Mouse (Mus musculus) embryonic facial prominence, embryonic 12.5 days (tissue): ENCODE measurements at regions not wholly inside any gene's neighbourhood (a gene's known extent, or its start where the extent isn't known, plus 50 kb on each side); places are given as distances from the start of the nearest gene placed in this dataset. TPM values are rescaled to one million over a fixed set of nuclear protein-coding genes. Genes with fewer than 3 reads are reported as not detected.

Experiments
- ATAC-seq: fragments of 200-750 bp; cut with Nextera tagmentation; 2 replicates; pipeline ENCODE4 v1.8.0; 2017; ENCODE audit not compliant: insufficient number of reproducible peaks, insufficient read depth, low FRiP score, low TSS enrichment
- H3K27ac ChIP-seq: fragments of 300-500 bp; sonication (generic); 2 replicates; pipeline ENCODE4 v1.5.1; 2016; ENCODE audit warnings: mild to moderate bottlenecking
- H3K27me3 ChIP-seq: fragments of 300-500 bp; sonication (generic); 2 replicates; pipeline ENCODE4 v1.6.1; 2016; ENCODE audit warnings: mild to moderate bottlenecking, moderate library complexity
- H3K36me3 ChIP-seq: fragments of 300-500 bp; sonication (generic); 2 replicates; pipeline ENCODE4 v1.6.1; 2016; ENCODE audit warnings: mild to moderate bottlenecking
- H3K4me1 ChIP-seq: fragments of 300-500 bp; sonication (generic); 2 replicates; pipeline ENCODE4 v1.6.1; 2016
- H3K4me2 ChIP-seq: fragments of 300-500 bp; sonication (generic); replicated peaks from 2 replicates; pipeline ENCODE4 v1.6.1; 2016; ENCODE audit warnings: mild to moderate bottlenecking, moderate library complexity
- H3K4me3 ChIP-seq: fragments of 300-500 bp; sonication (generic); 2 replicates; pipeline ENCODE4 v1.5.1; 2016; ENCODE audit warnings: mild to moderate bottlenecking
- H3K9ac ChIP-seq: fragments of 300-500 bp; sonication (generic); 2 replicates; pipeline ENCODE4 v1.6.1; 2016; ENCODE audit warnings: mild to moderate bottlenecking, moderate library complexity
- H3K9me3 ChIP-seq: fragments of 300-500 bp; sonication (generic); 2 replicates; pipeline ENCODE4 v1.6.1; 2016; ENCODE audit warnings: mild to moderate bottlenecking, moderate library complexity
- WGBS: fragments of 180-500 bp; shearing (Covaris S2); methylation state at CpG from one replicate; pipeline ENCODE4 v1.1.7; 2016; 5-methylcytosine and 5-hydroxymethylcytosine counted together
- microRNA counts: library from miRNA; unstranded; fragments of <30 nt; microRNA quantifications from one replicate; lab custom pipeline; 2017
- microRNA-seq: library from miRNA; unstranded; fragments of <30 nt; microRNA quantifications from one replicate; pipeline ENCODE4, GENCODE M21; 2017

DNA sequence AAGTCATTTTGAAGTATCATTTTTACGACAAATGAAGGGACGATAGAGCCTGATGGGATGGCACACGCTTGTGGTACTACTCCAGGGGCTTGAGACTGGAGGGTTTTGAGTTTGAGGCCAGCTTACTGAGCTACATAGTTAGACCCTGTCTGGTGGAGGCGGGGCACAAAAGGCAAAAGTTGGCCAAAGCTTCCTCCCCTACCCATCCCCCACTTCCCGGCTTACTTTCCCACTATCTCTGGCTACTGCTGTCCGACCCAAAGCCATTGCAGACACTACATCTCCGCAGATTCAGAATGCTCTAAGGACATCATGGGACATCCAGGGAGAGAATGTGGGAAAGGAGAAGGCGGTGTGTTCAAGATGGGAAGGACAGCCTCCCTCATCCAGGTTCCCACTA, 493.1 kb downstream of the Prss52 start:
- H3K4me1 ChIP-seq = no peaks in the 10 kb centered on the region
- H3K9me3 ChIP-seq = no peaks in the 10 kb centered on the region
- no peak overlapping the region for H3K4me3 ChIP-seq
- no peak for ATAC-seq
- peaks cover 19% of the 10 kb centered on the region for H3K27me3 ChIP-seq
- 69% methylated on average over 8 of the region's 8 CpGs for whole genome bisulfite sequencing
- no peak overlapping the region; the same call in 1 of the 2 replicates for H3K27ac ChIP-seq
- H3K4me2 ChIP-seq = no peak overlapping the region
- H3K36me3 ChIP-seq = no peaks in the 10 kb centered on the region
- no peak overlapping the region for H3K9ac ChIP-seq

MicroRNAs encoded in the stretch of these regions (microRNA counts, 519-probe panel; counts per million panel counts)
- microRNA mmu-miR-124 (lab: Ali Mortazavi, UCI) = 3,987 counts per million, percentile 77 among the panel's probes with 10 or more counts

Small RNA genes lying in the stretch of these regions (microRNA-seq; reads per million reads assigned to microRNA genes)
- gene Mir124a-1 = not detected
- gene Mir3078 = 1.8 reads per million, percentile 3 among the genes with 10 or more reads in this experiment
